ENCODE assay signal across 19 mouse cellular contexts in the genomic region with DNA sequence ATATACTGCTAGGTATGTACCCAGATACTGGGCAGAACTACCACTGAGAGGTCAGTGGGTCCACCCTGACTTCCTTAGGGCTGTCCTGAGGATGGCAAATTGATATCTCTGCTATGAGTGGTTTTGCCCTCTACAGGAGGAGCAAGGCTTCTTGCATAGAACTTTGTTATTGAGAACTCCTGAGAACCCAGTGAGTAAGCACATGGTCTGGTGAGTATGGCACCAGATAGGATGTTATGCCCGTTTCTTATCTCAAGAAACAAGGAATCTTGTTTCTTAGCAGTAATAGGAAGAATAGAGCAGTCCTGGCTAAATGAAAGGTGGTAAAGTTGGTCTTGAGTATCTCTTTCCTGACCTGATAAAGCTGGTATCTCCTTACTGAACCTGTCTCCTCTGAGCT. TPM values are rescaled to one million over a fixed set of nuclear protein-coding genes. Genes with fewer than 3 reads are reported as not detected.
A peak's percentile ranks its signal among the peaks of the same experiment; 100 is the strongest.
DNase-seq lines count a peak whose midpoint lies in the region; ATAC-seq and TF ChIP-seq lines count a peak whose summit lies in the region.
"Had no signal": no experiment of that assay in that cellular context is flagged by ENCODE, and none has a peak within 500 bp of the region (broad histone marks: within the 10 kb centered on the region; RNA-seq: fewer than 3 reads in every experiment).

No protein-coding gene starts in this region.

- H3K4me3 ChIP-seq in heart, embryonic 11.5 days (ENCODE audit: low read depth, low read length) = no peak overlapping the region
- H3K4me3 ChIP-seq in G1E (ENCODE audit: low read depth, low read length) = no peak overlapping the region
- no peak overlapping the region for H3K4me3 ChIP-seq in liver, embryonic 14.5 days (ENCODE audit: insufficient read depth in 1 of 2, low read depth in 2 of 2, low read length in 2 of 2)
- H3K4me3 ChIP-seq: embryonic facial prominence, embryonic 13.5 days; hindbrain, embryonic 12.5 days; limb, embryonic 13.5 days had no signal

- 44% methylated on average over 1 of the region's 1 CpGs for WGBS in heart, embryonic 11.5 days (ENCODE audit: insufficient replicate concordance)
- 25% methylated on average over 1 of the region's 1 CpGs for WGBS in liver, embryonic 14.5 days (ENCODE audit: insufficient replicate concordance)

- H3K36me3 ChIP-seq in heart, embryonic 11.5 days (ENCODE audit: control insufficient read depth, insufficient read depth, low read length) = no peaks in the 10 kb centered on the region
- peaks cover 2% of the 10 kb centered on the region for H3K36me3 ChIP-seq in G1E (replicated peaks)
- no peaks in the 10 kb centered on the region for H3K36me3 ChIP-seq in liver, embryonic 14.5 days (replicated peaks; ENCODE audit: control insufficient read depth, insufficient read depth, low read depth)
- H3K36me3 ChIP-seq: embryonic facial prominence, embryonic 13.5 days; hindbrain, embryonic 12.5 days; limb, embryonic 13.5 days had no signal

- no peak overlapping the region for H3K9ac ChIP-seq in heart, embryonic 11.5 days (ENCODE audit: low read depth, low read length)
- H3K9ac ChIP-seq in liver, embryonic 14.5 days (replicated peaks) = no peak overlapping the region
- H3K9ac ChIP-seq: embryonic facial prominence, embryonic 13.5 days; hindbrain, embryonic 12.5 days; limb, embryonic 13.5 days had no signal

- no peaks in the 10 kb centered on the region for H3K9me3 ChIP-seq in heart, embryonic 11.5 days (replicated peaks; ENCODE audit: control insufficient read depth, low read length)
- H3K9me3 ChIP-seq in G1E (replicated peaks) = no peaks in the 10 kb centered on the region
- no peaks in the 10 kb centered on the region for H3K9me3 ChIP-seq in liver, embryonic 14.5 days (ENCODE audit: control insufficient read depth, low read length)
- H3K9me3 ChIP-seq: embryonic facial prominence, embryonic 13.5 days; hindbrain, embryonic 12.5 days; limb, embryonic 13.5 days had no signal

- DNase-seq in heart, adult 11 months = no peak
- no peak for DNase-seq in G1E (ENCODE audit: low spot score)
- no peak for DNase-seq in liver, embryonic 14.5 days (ENCODE audit: low read depth in 3 of 3, low spot score in 3 of 3)
- DNase-seq in kidney, postnatal 36 days = no peak
- DNase-seq in heart, postnatal 36 days = no peak
- no peak for DNase-seq in layer of hippocampus, adult 18-20 months (ENCODE audit: low spot score in 2 of 2)
- DNase-seq: adrenal gland, postnatal 36 days; cerebellum, adult 9-11 months; kidney, adult 2 months; kidney, postnatal 14 days; retina, postnatal 1 day; right cerebral cortex, postnatal 4 days; thymus, adult 2 months had no signal

- ATAC-seq in heart, embryonic 11.5 days (replicated peaks; ENCODE audit: insufficient number of reproducible peaks, low FRiP score, low TSS enrichment) = 0 out of 2 replicates have a peak, but pooled peaks have one; percentile 7
- peak; percentile 9; the same call in 1 of the 2 replicates for ATAC-seq in G1E (ENCODE audit: extremely low read depth, insufficient number of reproducible peaks, low FRiP score, poor library complexity, severe bottlenecking)
- peak; percentile 48 for ATAC-seq in common myeloid progenitor, adult 5-6 weeks (replicated peaks; ENCODE audit: low read depth, poor library complexity, severe bottlenecking)
- ATAC-seq in liver, embryonic 14.5 days (ENCODE audit: insufficient read depth) = peak; percentile 47
- ATAC-seq: inflammation-experienced regulatory T-cells, adult 6 months had no signal

- H3K27me3 ChIP-seq in heart, embryonic 11.5 days (ENCODE audit: control insufficient read depth, insufficient read depth, low read length) = no peaks in the 10 kb centered on the region
- H3K27me3 ChIP-seq in G1E (ENCODE audit: insufficient read depth, low read length) = no peaks in the 10 kb centered on the region
- H3K27me3 ChIP-seq in liver, embryonic 14.5 days (ENCODE audit: control insufficient read depth, insufficient read depth, low read length) = no peaks in the 10 kb centered on the region
- H3K27me3 ChIP-seq: embryonic facial prominence, embryonic 13.5 days; hindbrain, embryonic 12.5 days; limb, embryonic 13.5 days had no signal

- intact Hi-C loops in heart, postnatal 36 days (cut with DNase I) = no loop called here

- TF ChIP-seq CTCF in G1E (IDR thresholded peaks at IDR 0.05; ENCODE audit: low read depth, low read length) = no peak
- no peak for TF ChIP-seq CTCF in liver, embryonic 14.5 days (IDR thresholded peaks at IDR 0.05; ENCODE audit: low read depth)

- H3K4me1 ChIP-seq in heart, embryonic 11.5 days (ENCODE audit: control insufficient read depth, insufficient read depth, low read length) = 0 out of 2 replicates have a peak, but pooled peaks cover 4% of the 10 kb centered on the region
- H3K4me1 ChIP-seq in G1E (ENCODE audit: insufficient read depth, low read depth, low read length) = peaks cover 8% of the 10 kb centered on the region
- H3K4me1 ChIP-seq in liver, embryonic 14.5 days (replicated peaks; ENCODE audit: control insufficient read depth in 2 of 2, insufficient read depth in 2 of 2, low read length in 1 of 2) = peaks cover 0 to 8% of the 10 kb centered on the region in 2 experiments; a peak in 1 of 4 replicates
- H3K4me1 ChIP-seq: embryonic facial prominence, embryonic 13.5 days; hindbrain, embryonic 12.5 days; limb, embryonic 13.5 days had no signal

- H3K4me2 ChIP-seq in heart, embryonic 11.5 days = no peak overlapping the region
- no peak overlapping the region for H3K4me2 ChIP-seq in liver, embryonic 14.5 days (ENCODE audit: low read depth)
- H3K4me2 ChIP-seq: embryonic facial prominence, embryonic 13.5 days; hindbrain, embryonic 12.5 days; limb, embryonic 13.5 days had no signal

- TF ChIP-seq EP300 in liver, embryonic 14.5 days (IDR thresholded peaks at IDR 0.05; ENCODE audit: low read depth) = no peak

- no peak overlapping the region for H3K27ac ChIP-seq in heart, embryonic 11.5 days (ENCODE audit: low read depth, low read length)
- H3K27ac ChIP-seq in liver, embryonic 14.5 days = no peak overlapping the region
- H3K27ac ChIP-seq: embryonic facial prominence, embryonic 13.5 days; hindbrain, embryonic 12.5 days; limb, embryonic 13.5 days had no signal

RNA-seq across cellular contexts. Expression of a gene that starts 59.3 kb away (rescaled TPM):
- polyA plus RNA-seq in heart, embryonic 11.5 days (2014; fragmentation: Nextera tagmentation; extraction: Ambion mirVana) = 0.47 and 1.0 TPM in 2 replicates
- total RNA-seq in G1E (2014; fragmentation: Nextera tagmentation) (2.8 and 3.7 TPM in 2 replicates), G1E (2017) (0.99 and 1.1 TPM in 2 replicates)
- polyA plus RNA-seq in G1E (2012) = 0.03 TPM in 1 of 2 replicates, not detected in the other
- 1.3 and 1.4 TPM in 2 replicates for total RNA-seq in common myeloid progenitor, adult 5-6 weeks (2017)
- 1.2 and 1.5 TPM in 2 replicates for polyA plus RNA-seq in liver, embryonic 14.5 days (2012; rRNA removed)
- 0.71 and 0.93 TPM in 2 replicates for polyA plus RNA-seq in liver, embryonic 14.5 days (2014; fragmentation: Nextera tagmentation; extraction: Ambion mirVana)
- 1 to 10 TPM in 1 of 2 experiments, under 1 TPM in 1; 0.80 to 1.2 TPM for total RNA-seq in heart, postnatal 36 days (2021)
- total RNA-seq in layer of hippocampus, adult 18-20 months (2021) = 1 to 10 TPM; 2.6 to 3.9 TPM
